Mouse (Mus musculus) olfactory bulb, adult 2 months (tissue): Measurements from ENCODE around the gene Pycr2.

ENCODE experiments used
- CTCF ChIP-seq: fragments of 200-500 bp; IDR thresholded peaks from 2 replicates; pipeline ENCODE4 v1.5.1; 2012; ENCODE audit warnings: low read depth, mild to moderate bottlenecking, low read length, moderate library complexity; ENCODE audit not compliant: insufficient read depth
- POLR2A ChIP-seq: fragments of 200-500 bp; IDR thresholded peaks from 2 replicates; pipeline ENCODE4 v1.6.1; 2012; ENCODE audit warnings: mild to moderate bottlenecking, low read depth, low read length, moderate library complexity; ENCODE audit not compliant: insufficient read depth

DNA sequence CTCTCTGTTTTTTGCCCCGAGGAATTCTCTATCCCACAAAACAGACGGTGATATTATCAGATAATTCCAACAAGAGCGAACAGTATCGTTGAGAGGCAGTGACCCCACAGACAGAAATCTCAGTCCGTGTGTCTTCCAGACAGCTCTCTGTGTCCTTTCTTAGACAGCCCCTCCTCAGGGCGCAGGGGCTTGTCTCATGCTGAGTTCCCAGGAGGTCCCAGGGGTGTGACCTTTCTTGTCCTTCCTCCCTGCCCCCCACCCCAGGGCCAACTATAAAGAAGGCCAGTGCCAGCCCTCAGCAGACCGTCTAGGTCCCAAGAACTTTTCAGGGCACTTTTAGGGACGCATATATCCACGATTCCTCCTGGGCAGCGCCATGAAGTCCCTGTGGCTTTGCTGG is 11.3 kb upstream of the Pycr2 start, which contains the start of gene Lefty2:
- TF ChIP-seq POLR2A (no peak), CTCF (no peak)
